Mouse (Mus musculus): ENCODE results near the gene Tlk2. TPM values are rescaled to one million over a fixed set of nuclear protein-coding genes. Genes with fewer than 3 reads are reported as not detected.

Tlk2 gene
- total RNA-seq, 1 experiment from 2014 or later, result 94.6 TPM

DNA sequence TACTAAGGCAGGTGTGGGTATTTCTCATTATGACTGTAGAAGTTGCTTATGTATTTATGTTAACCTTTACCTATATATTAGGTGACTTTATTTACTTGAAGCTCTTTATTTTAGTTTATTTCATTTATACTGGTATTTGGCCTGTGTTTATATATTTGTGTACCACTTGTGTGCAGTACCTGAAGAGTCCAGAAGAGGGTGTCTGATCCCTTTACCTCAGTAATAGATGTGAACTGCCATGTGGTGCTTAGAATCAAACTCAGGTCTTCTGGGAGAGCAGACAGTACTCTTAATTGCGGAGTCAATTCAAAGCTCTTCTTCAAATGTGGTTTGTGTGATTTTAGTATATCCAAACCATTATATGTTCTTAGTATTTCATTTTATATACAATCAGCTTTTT, 35.6 kb downstream of the Tlk2 start:
- no peak for ATAC-seq (replicated peaks in 1 of 2; ENCODE audit: insufficient read depth in 1 of 2, low FRiP score in 2 of 2, low TSS enrichment in 1 of 2, low read depth in 1 of 2, poor library complexity in 2 of 2, severe bottlenecking in 2 of 2)

DNA sequence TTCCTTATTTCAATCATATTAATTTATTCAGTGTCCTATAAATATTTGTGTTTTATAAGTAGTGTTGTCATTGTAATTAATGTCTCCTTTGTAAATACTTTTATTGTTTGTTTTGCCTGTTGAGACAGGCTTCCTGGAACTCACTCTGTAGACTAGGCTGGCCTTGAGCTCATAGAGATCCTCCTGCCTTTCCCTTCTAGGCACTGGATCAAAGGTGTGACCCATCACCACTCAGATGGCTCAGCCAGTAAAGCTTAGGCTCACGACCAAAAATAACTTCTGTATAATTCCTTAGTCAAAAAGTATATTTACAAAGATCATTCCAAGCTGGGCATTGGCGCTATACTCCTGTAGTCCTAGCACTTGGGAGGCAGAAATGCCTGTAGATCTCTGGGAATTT, 39.2 kb downstream of the Tlk2 start:
- ATAC-seq (replicated peaks in 1 of 2; ENCODE audit: insufficient read depth in 1 of 2, low FRiP score in 2 of 2, low TSS enrichment in 1 of 2, low read depth in 1 of 2, poor library complexity in 2 of 2, severe bottlenecking in 2 of 2), result no peak

DNA sequence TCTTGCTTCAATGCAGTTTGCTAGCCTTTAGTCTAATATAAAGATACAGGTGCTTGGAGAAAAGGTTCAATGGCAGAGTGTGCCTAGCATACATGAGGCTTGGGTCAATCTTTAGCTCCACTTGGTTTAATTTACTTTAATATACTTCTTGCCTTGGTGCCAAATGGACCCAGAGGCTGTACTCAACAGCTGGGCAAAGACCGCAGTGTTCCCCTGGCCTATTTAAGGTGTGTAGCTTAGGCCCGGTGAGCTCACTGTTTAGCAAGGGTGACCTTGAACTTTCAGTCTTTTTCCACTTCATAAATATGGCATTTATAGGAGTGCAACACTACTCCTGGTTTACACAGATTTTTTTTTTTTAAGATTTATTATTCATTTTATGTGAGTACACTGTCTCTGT, 55.9 kb downstream of the Tlk2 start:
- ATAC-seq (replicated peaks in 1 of 2; ENCODE audit: insufficient read depth in 1 of 2, low FRiP score in 2 of 2, low TSS enrichment in 1 of 2, low read depth in 1 of 2, poor library complexity in 2 of 2, severe bottlenecking in 2 of 2), result no peak

- no peak for ATAC-seq (replicated peaks in 1 of 2; ENCODE audit: insufficient read depth in 1 of 2, low FRiP score in 2 of 2, low TSS enrichment in 1 of 2, low read depth in 1 of 2, poor library complexity in 2 of 2, severe bottlenecking in 2 of 2)
These were observed 62.4 kb downstream of the Tlk2 start for GRCm38 (mm10) chr11:105240991-105241390.

GRCm38 (mm10) chr11:105246369-105246768, 67.8 kb downstream of the Tlk2 start:
- ATAC-seq (replicated peaks in 1 of 2; ENCODE audit: insufficient read depth in 1 of 2, low FRiP score in 2 of 2, low TSS enrichment in 1 of 2, low read depth in 1 of 2, poor library complexity in 2 of 2, severe bottlenecking in 2 of 2), result no peak

DNA sequence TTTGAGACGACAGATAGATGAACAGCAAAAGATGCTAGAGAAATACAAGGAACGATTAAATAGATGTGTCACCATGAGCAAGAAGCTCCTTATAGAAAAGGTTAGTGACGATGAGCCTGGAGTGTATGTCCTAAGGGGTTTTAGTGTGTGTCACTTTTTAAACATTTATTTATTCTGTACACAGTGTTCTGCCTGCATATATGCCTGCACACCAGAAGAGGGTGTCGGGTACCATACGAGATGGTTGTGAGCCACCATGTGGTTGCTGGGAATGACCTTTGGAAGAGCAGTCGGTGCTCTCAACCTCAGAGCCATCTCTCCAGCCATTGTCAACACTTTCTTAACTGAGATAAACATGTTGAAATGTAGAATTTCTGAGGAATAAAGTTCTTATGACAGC, 68.2 kb downstream of the Tlk2 start:
- no peak for ATAC-seq (replicated peaks in 1 of 2; ENCODE audit: insufficient read depth in 1 of 2, low FRiP score in 2 of 2, low TSS enrichment in 1 of 2, low read depth in 1 of 2, poor library complexity in 2 of 2, severe bottlenecking in 2 of 2)

DNA sequence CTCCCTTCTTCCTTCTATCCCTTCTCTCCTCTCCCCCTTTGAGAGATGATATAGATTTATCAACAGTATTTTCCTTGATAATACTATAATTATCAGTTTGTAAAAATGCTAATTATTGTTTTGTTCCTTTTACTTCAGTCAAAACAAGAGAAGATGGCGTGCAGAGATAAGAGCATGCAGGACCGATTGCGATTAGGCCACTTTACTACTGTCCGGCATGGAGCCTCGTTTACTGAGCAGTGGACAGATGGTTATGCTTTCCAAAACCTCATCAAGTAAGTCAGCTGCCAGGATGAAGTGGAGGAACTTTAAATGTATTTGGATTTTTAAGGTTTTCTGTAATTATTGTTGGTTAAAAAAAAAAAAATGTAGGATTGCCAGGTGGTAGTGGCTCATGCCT, 68.7 kb downstream of the Tlk2 start:
- ATAC-seq (replicated peaks in 1 of 2; ENCODE audit: insufficient read depth in 1 of 2, low FRiP score in 2 of 2, low TSS enrichment in 1 of 2, low read depth in 1 of 2, poor library complexity in 2 of 2, severe bottlenecking in 2 of 2), result no peak

- no peak for ATAC-seq (replicated peaks in 1 of 2; ENCODE audit: insufficient read depth in 1 of 2, low FRiP score in 2 of 2, low TSS enrichment in 1 of 2, low read depth in 1 of 2, poor library complexity in 2 of 2, severe bottlenecking in 2 of 2)
These were observed 81.1 kb downstream of the Tlk2 start for GRCm38 (mm10) chr11:105259733-105260132.

- ATAC-seq (replicated peaks in 1 of 2; ENCODE audit: insufficient read depth in 1 of 2, low FRiP score in 2 of 2, low TSS enrichment in 1 of 2, low read depth in 1 of 2, poor library complexity in 2 of 2, severe bottlenecking in 2 of 2), result no peak
These were observed 82.5 kb downstream of the Tlk2 start for GRCm38 (mm10) chr11:105261116-105261515.

- ATAC-seq (replicated peaks in 1 of 2; ENCODE audit: insufficient read depth in 1 of 2, low FRiP score in 2 of 2, low TSS enrichment in 1 of 2, low read depth in 1 of 2, poor library complexity in 2 of 2, severe bottlenecking in 2 of 2), result peak; percentile 25 to 59; a peak in 2 of 4 replicates
These were observed 83.2 kb downstream of the Tlk2 start for GRCm38 (mm10) chr11:105261601-105262351.

GRCm38 (mm10) chr11:105264506-105264905, 85.9 kb downstream of the Tlk2 start:
- ATAC-seq (replicated peaks in 1 of 2; ENCODE audit: insufficient read depth in 1 of 2, low FRiP score in 2 of 2, low TSS enrichment in 1 of 2, low read depth in 1 of 2, poor library complexity in 2 of 2, severe bottlenecking in 2 of 2), result no peak

DNA sequence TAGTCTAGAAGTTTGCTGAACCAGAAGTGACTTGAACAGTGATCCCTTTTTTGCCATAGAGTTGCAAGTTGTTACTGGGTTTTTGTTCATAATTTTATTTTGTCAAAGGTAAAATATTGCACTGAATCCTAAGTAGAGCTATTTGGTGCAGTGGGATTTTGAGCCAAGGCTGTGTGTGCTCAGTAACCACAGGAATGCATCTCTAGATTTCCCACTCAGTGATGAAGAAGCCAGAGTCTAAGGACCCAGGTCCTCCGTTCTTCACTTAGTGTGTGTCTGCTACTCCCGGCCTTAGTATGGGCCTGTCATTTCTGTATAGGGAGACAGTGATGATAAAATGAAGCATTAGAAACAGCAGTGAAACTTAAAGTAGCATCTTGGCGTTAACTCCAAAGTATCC, 86.4 kb downstream of the Tlk2 start:
- no peak for ATAC-seq (replicated peaks in 1 of 2; ENCODE audit: insufficient read depth in 1 of 2, low FRiP score in 2 of 2, low TSS enrichment in 1 of 2, low read depth in 1 of 2, poor library complexity in 2 of 2, severe bottlenecking in 2 of 2)

- peak in 1 of 2 experiments; percentile 37; a peak in 1 of 4 replicates for ATAC-seq (replicated peaks in 1 of 2; ENCODE audit: insufficient read depth in 1 of 2, low FRiP score in 2 of 2, low TSS enrichment in 1 of 2, low read depth in 1 of 2, poor library complexity in 2 of 2, severe bottlenecking in 2 of 2)
These were observed 91.5 kb downstream of the Tlk2 start for GRCm38 (mm10) chr11:105270155-105270554.

DNA sequence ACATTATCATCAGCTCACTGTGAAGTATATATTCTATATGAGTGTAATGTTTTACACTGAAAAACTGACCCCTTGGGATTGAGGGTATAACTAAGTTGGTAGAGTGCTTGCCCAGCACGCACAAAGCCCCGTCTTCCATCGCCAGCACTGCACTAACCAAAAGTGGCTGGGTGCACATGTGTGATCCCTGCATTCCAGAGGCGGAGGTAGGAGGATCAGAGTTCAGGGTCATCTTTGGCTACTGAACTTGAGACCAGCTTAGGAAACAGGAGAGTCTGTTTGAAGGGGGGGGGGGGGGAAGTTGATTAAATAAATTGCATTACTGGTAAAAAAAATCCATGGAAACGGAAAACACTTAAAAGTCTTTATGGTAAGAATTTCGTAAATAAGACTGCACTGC, 101.8 kb downstream of the Tlk2 start:
- no peak for ATAC-seq (replicated peaks in 1 of 2; ENCODE audit: insufficient read depth in 1 of 2, low FRiP score in 2 of 2, low TSS enrichment in 1 of 2, low read depth in 1 of 2, poor library complexity in 2 of 2, severe bottlenecking in 2 of 2)

- ATAC-seq (replicated peaks in 1 of 2; ENCODE audit: insufficient read depth in 1 of 2, low FRiP score in 2 of 2, low TSS enrichment in 1 of 2, low read depth in 1 of 2, poor library complexity in 2 of 2, severe bottlenecking in 2 of 2), result no peak
These were observed 102.7 kb downstream of the Tlk2 start for GRCm38 (mm10) chr11:105281291-105281690.

GRCm38 (mm10) chr11:105281763-105282459, 103.3 kb downstream of the Tlk2 start:
- no peak for ATAC-seq (replicated peaks in 1 of 2; ENCODE audit: insufficient read depth in 1 of 2, low FRiP score in 2 of 2, low TSS enrichment in 1 of 2, low read depth in 1 of 2, poor library complexity in 2 of 2, severe bottlenecking in 2 of 2)

DNA sequence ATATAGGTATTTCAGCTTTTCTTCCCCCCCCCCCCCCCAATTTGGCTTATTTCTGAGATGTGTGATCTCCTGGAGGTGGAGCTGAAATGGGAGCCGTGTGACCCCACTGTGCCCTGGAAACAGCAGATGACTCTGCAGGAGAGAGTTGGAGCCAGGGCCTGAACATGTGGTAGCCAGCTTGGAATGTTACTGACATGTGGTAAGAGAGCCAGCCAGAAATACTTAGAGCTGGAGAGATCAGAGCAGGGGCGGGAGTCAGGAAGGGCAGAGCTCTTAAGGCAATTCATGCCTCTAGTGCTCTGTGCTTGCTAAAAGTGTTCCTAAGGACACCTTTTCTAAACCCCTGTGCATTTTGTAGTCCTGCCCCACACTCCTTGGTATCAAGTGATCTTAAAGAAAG, 103.9 kb downstream of the Tlk2 start:
- ATAC-seq (replicated peaks in 1 of 2; ENCODE audit: insufficient read depth in 1 of 2, low FRiP score in 2 of 2, low TSS enrichment in 1 of 2, low read depth in 1 of 2, poor library complexity in 2 of 2, severe bottlenecking in 2 of 2), result no peak

- ATAC-seq (replicated peaks in 1 of 2; ENCODE audit: insufficient read depth in 1 of 2, low FRiP score in 2 of 2, low TSS enrichment in 1 of 2, low read depth in 1 of 2, poor library complexity in 2 of 2, severe bottlenecking in 2 of 2), result no peak
These were observed 104.4 kb downstream of the Tlk2 start for GRCm38 (mm10) chr11:105283016-105283415.

GRCm38 (mm10) chr11:105285720-105286119, 107.1 kb downstream of the Tlk2 start:
- ATAC-seq (replicated peaks in 1 of 2; ENCODE audit: insufficient read depth in 1 of 2, low FRiP score in 2 of 2, low TSS enrichment in 1 of 2, low read depth in 1 of 2, poor library complexity in 2 of 2, severe bottlenecking in 2 of 2), result no peak
